Mouse (Mus musculus): ENCODE results near the gene Gm2174.

Gene Gm2174

GRCm38 (mm10) chrX:56447524-56448015 is at the start of gene Gm2174:
Gene Gm2174 (plus strand): TSS chrX:56447965.
- no peak for DNase-seq (ENCODE audit: low read depth, low spot score)

DNA sequence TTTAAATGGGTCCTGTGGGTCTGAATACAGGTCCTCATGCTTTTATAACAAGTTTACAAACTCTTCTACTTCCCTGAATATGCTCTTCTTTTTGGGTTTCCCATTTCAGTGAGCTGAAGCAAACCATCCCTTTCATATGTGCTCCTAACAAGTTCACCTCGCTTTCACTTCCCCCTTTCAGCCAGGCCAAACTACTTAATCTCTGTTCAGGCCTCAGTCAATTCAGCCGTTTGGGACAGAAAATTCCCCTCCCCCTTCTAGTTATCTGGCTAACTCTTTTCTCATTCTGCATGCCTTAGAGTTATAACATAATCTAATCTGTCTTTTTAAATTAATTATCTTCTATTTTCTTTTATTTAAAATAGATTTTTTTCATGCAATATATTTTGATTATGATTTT is 43.1 kb upstream of the Gm2174 start:
- no peak for DNase-seq (ENCODE audit: low read depth, low spot score)

- DNase-seq (ENCODE audit: low read depth, low spot score): no peak
Observed at GRCm38 (mm10) chrX:56405482-56405881, 42.3 kb upstream of the Gm2174 start.

DNA sequence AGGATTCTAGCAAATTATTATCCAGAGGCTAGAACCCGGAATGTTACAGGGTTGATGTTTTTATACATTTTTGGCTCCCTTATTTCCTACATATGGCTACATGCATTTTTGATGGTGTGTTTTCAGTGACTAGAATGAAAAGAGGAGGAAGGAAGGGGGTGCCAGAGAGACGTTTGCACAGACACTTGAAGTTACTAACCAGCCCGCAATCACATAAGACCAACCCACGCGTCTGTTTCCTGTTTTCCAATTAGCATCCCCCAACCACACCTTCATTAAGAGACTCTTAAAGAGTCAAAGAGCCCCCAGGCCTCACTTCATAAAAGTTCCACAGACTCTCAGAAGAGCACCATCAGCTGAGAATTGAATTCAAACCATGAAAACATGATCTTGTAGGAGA is 41.6 kb upstream of the Gm2174 start:
- DNase-seq (ENCODE audit: low read depth, low spot score): no peak

DNA sequence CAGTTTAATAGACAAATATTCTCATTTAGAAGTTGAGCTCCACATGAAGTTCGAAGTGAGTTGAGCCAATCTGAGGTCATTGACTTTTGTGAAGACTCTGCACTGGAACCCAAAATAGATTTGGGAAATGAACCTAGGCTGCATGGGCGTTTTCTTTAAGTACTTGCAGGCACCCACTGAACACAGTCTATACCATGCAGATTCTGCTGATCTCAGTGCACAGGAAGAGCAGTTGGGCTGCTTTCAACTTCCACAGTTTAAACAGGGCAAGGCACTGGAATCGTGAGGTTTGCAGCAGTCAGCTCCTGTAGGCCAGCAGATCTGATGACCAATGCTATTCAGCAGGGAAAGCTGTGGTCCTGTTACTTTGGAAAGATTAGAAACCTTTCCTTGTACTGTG is 31.5 kb upstream of the Gm2174 start:
- peak; percentile 1 for DNase-seq (ENCODE audit: low read depth, low spot score)

DNA sequence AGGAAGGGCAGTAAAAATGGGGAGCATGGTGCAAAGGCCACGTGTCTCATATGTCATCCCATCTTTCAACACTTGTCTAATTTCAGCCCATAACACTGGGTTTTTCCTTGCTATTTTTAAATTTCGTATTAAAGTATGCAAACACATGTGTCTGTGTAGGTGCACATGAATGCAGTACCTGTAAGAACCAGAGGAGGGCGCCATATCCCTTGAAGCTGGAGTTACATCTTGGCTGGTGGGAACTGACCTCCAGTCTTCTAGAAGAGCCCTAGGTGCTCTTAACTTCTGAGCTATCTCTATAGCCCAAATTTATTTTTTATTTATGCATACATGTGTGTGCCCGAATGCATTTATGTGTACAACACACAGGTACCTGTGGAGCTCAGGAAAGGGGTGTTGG is 30.2 kb upstream of the Gm2174 start:
- DNase-seq (ENCODE audit: low read depth, low spot score): no peak

DNA sequence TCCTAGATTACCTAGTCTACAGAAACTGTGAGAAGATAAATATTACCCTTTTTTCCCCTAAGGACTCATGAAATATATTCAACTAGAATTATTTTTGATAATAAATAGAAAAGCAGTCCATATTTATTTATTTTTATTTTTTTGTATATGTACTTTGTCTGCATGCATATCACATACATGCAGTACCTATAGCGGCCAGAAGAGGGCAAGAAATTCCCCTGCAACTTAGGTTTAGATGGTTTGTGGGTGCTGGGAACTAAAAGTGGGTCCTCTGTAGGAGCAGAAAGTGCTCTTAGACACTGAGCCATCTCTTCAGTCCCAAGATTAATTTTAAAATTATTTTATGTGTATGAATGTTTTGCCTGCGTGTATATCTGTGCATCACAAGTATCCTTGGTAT is 17.2 kb upstream of the Gm2174 start:
- no peak for DNase-seq (ENCODE audit: low read depth, low spot score)

GRCm38 (mm10) chrX:56435758-56436283 is 11.9 kb upstream of the Gm2174 start:
- no peak for DNase-seq (ENCODE audit: low read depth, low spot score)

- peak; percentile 34 for DNase-seq (ENCODE audit: low read depth, low spot score)
Observed at GRCm38 (mm10) chrX:56446487-56447428, 1.0 kb upstream of the Gm2174 start.

GRCm38 (mm10) chrX:56454671-56455371 is 7.1 kb downstream of the Gm2174 start, which contains the start of gene Ints6l:
Gene Ints6l (plus strand): TSS chrX:56454857.
- peak; percentile 77 for DNase-seq (ENCODE audit: low read depth, low spot score)

DNA sequence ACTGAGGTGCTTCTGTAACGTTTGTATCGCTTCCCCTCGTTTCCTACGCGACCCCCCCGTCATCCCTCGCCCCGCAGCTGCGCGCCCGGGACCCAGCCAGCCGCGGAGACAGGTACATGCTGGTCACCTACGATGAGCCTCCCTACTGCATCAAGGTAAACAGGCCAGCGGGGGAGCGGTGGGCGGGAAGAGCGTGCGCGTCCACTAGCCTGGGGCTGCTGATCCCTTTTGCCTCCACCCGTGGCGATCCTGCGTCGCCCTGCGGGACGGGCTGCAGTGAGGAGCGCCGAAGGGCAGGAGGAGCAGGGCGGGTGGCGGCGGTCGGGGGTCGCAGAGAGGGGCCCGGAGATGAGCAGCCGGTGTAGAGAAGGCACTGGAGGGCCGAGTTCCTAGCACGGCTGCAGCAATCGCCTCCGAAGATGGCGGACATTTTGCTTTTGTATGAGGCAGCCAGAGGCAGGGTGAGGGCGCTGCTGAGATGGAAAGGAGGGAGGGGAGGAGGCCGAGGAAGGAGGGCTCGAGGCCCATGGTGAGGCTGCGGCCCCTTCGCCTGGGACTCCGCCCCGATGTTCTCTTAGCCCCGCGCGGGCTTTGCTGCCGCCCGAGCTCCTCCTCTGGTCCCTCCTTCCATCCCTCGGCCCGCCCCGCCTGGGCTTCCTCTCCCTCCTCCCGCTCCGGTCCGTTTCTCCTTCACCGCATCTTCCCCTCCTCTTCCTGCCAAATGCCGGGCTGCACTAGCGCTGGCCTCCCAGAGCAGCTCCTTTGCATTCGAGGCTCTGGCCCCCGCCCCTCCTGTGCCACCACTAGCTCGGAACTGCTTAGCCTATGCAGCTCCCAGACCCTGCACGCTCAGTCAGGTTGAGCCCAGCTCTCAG is 7.8 kb downstream of the Gm2174 start:
- peak; percentile 82 for DNase-seq (ENCODE audit: low read depth, low spot score)

DNA sequence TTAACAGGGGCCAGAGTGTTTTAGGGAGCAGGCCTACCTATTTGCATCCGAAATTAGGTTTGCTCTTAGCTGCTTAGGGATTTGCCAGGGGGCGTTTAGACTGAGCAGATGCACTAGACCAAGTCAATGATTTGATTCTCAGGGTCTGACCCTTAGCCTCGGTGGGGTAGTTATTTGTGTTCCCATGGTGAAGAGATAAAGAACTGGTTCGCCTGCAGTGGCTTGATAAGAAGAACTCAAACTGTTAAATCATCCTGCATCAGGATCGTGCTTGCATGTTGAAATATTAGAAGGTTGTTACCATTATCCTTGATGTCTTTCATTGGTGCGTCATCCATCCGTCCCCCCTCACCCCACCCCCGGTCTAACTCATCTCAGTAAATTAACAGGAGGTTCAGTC is 8.6 kb downstream of the Gm2174 start:
- DNase-seq (ENCODE audit: low read depth, low spot score): no peak

DNA sequence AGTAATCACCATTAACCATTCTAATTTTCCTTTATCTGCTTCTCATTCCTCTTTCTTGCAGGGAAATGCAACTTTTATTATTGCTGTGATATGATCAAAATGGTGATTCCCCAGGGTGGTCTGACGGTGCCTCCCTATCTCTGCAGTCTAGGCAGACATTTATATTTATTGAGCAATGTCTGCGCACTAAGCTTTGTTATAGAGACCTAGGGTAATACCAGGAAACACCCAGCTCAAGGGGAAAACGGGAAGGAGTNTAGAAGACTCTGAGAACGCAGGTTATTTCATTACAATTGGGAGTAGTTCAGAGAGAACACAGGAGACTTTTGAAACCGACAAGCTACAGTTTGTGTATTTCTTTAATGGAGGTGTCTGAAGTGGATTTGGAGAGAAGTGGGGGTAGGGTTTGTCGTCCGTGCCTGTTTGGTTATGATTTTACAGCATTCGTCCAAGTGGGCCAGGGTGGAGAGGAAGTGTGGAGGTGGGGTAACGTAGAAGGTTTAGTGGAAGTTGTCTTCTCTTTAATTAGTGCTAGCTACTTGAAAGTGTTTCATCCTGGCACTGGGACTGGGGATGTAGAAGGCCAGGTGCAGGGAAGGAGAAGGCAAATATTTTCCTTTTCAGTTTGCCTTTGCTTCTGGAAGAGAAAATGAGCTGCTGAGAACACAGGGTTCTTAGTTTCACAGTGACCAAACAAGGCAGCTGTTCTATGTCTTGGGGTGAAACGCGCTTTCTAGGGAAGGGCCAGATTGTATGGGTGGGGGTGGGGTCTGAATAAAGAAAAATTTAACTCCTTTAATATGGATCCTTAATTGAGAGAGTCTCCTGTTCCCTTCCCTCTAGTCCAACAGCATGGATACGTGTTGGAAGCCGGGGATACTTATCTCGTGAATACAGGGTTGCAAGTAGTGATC is 14.5 kb downstream of the Gm2174 start:
- no peak for DNase-seq (ENCODE audit: low read depth, low spot score)

GRCm38 (mm10) chrX:56464906-56465305 is 17.1 kb downstream of the Gm2174 start:
- no peak for DNase-seq (ENCODE audit: low read depth, low spot score)

DNA sequence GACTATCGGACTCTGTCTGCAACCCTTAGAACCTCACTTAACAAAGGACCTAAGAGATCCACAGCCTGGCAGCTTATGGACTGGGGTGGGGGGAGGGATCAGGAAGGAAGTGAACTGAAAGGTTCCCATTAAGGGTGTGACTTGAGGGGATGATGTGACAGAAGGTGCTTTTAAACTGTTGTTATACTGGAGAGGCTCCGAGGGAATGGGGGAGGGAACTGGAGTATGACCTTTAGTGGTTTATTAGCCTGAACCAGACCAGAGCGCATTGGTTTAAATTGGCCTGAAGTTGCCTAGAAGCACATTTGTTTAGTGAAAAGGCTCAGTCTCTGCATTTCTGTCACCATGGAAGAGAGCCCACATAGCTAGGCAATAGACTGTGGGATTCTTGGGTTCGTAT is 19.9 kb downstream of the Gm2174 start:
- no peak for DNase-seq (ENCODE audit: low read depth, low spot score)

- no peak for DNase-seq (ENCODE audit: low read depth, low spot score)
Observed at GRCm38 (mm10) chrX:56468422-56468821, 20.7 kb downstream of the Gm2174 start.

GRCm38 (mm10) chrX:56474035-56474434 is 26.3 kb downstream of the Gm2174 start:
- no peak for DNase-seq (ENCODE audit: low read depth, low spot score)

- no peak for DNase-seq (ENCODE audit: low read depth, low spot score)
Observed at GRCm38 (mm10) chrX:56477553-56477952, 29.8 kb downstream of the Gm2174 start.

GRCm38 (mm10) chrX:56481906-56482305 is 34.1 kb downstream of the Gm2174 start:
- no peak for DNase-seq (ENCODE audit: low read depth, low spot score)

DNA sequence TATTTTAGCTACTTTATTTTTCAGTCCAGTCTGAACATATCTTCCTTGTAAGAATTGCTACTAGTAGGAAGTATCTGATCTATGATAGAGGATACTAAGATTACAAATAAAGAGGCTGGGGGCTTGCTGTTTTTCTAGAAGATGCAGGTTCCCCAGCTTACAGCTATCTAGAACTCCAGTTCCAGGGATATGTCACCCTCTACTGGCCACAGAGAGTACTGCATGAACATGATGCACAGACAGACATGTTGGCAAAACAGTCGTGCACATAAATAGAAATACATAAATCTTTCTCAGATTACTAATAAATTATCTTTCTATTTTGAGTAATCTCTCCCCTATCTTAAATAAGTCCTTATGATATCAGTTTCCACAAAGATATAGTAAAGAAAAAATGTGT is 42.0 kb downstream of the Gm2174 start:
- DNase-seq (ENCODE audit: low read depth, low spot score): peak; percentile 68

Measured in skeletal muscle tissue, adult 2 months (tissue).